Mouse (Mus musculus) T-helper 17 cell (primary cell): Measurements from ENCODE around the gene Nptx1.

Experiments used
- in situ Hi-C, 2 experiments: fragments of 300-600 bp; cut with MboI, MseI; formaldehyde crosslinking; loops; 1 replicate in 1 of 2; 2 replicates in 1 of 2; pipeline ENCODE4 v1.15.1; 2025; ENCODE audit warnings: high pct_unique_total_duplicates in 2 of 2

Nptx1 gene

GRCm38 (mm10) chr11:119523392-119523791 is 24.2 kb downstream of the Nptx1 start:
- in situ Hi-C loops = loop anchor here in 1 of 2 experiments (10.0 kb wide), 1 partner anchor 1611 kb away; no protein-coding TSS in a partner anchor

- in situ Hi-C loops = loop anchor here in 1 of 2 experiments (10.0 kb wide), 1 partner anchor 1612 kb away; no protein-coding TSS in a partner anchor
Measured at GRCm38 (mm10) chr11:119522779-119523178, 24.8 kb downstream of the Nptx1 start.

GRCm38 (mm10) chr11:119521920-119522710 is 25.4 kb downstream of the Nptx1 start:
- in situ Hi-C loops = loop anchor here in 1 of 2 experiments (10.0 kb wide), 1 partner anchor 1613 kb away; no protein-coding TSS in a partner anchor

GRCm38 (mm10) chr11:119520713-119521063 is 26.9 kb downstream of the Nptx1 start:
- in situ Hi-C loops = loop anchor here in 1 of 2 experiments (10.0 kb wide), 1 partner anchor 1614 kb away; no protein-coding TSS in a partner anchor

- in situ Hi-C loops = loop anchor here in 1 of 2 experiments (10.0 kb wide), 1 partner anchor 1615 kb away; no protein-coding TSS in a partner anchor
Measured at GRCm38 (mm10) chr11:119520005-119520712, 27.4 kb downstream of the Nptx1 start.

GRCm38 (mm10) chr11:119519387-119519786 is 28.2 kb downstream of the Nptx1 start:
- in situ Hi-C loops = no loop called here

GRCm38 (mm10) chr11:119516677-119517361 is 30.7 kb downstream of the Nptx1 start:
- in situ Hi-C loops = no loop called here

- in situ Hi-C loops = no loop called here
Measured at GRCm38 (mm10) chr11:119515823-119516676, 31.5 kb downstream of the Nptx1 start.

GRCm38 (mm10) chr11:119514967-119515636 is 32.5 kb downstream of the Nptx1 start:
- in situ Hi-C loops = no loop called here

GRCm38 (mm10) chr11:119514108-119514860 is 33.3 kb downstream of the Nptx1 start:
- in situ Hi-C loops = no loop called here

GRCm38 (mm10) chr11:119513038-119513659 is 34.4 kb downstream of the Nptx1 start:
- in situ Hi-C loops = no loop called here

GRCm38 (mm10) chr11:119509165-119509776 is 38.3 kb downstream of the Nptx1 start:
- in situ Hi-C loops = no loop called here

- in situ Hi-C loops = no loop called here
Measured at GRCm38 (mm10) chr11:119507772-119508171, 39.8 kb downstream of the Nptx1 start.

GRCm38 (mm10) chr11:119506386-119506785 is 41.2 kb downstream of the Nptx1 start:
- in situ Hi-C loops = no loop called here

- in situ Hi-C loops = loop anchor here (5.0 kb wide), 3 partner anchors 394 to 499 kb away; no protein-coding TSS in a partner anchor
Measured at GRCm38 (mm10) chr11:119503675-119504074, 43.9 kb downstream of the Nptx1 start.

GRCm38 (mm10) chr11:119500011-119500410 is 47.5 kb downstream of the Nptx1 start:
- in situ Hi-C loops = loop anchor here (5.0 kb wide), 3 partner anchors 397 to 502 kb away; no protein-coding TSS in a partner anchor

- in situ Hi-C loops = no loop called here
Measured at GRCm38 (mm10) chr11:119499297-119499696, 48.3 kb downstream of the Nptx1 start.

- in situ Hi-C loops = no loop called here
Measured at GRCm38 (mm10) chr11:119497451-119497850, 50.1 kb downstream of the Nptx1 start.
